Mouse (Mus musculus): ENCODE measurements at regions not wholly inside any gene's neighbourhood (a gene's known extent, or its start where the extent isn't known, plus 50 kb on each side); places are given as distances from the start of the nearest gene placed in this dataset.

DNA sequence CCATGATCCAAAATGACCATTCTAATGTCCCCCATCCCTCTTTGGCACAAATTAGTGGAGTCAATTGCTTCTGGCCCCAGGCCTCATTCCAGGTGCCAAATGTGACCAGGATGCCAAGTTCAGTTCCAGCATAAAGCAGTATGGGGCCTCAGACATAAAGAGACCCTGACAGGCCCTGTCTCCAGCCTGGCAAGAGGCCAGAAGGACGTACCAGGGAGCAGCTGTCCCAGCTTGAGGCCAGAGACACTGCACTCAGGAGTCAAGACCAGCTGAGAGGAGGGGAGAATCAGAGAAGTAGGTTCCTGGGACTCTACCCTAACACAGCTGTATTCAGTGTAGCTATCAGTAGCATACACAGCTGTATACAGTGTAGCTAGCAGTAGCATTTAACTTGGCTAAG, 341.1 kb downstream of the Cdh26 start:
- TF ChIP-seq MAZ (IDR thresholded peaks at IDR 0.05; ENCODE audit: low read depth, low read length) (no peak), CTCF (conservative IDR thresholded peaks at IDR 0.05 in 1 of 2, IDR thresholded peaks at IDR 0.05 in 1 of 2; ENCODE audit: low read depth in 2 of 2, low read length in 2 of 2) (no peak), RAD21 (IDR thresholded peaks at IDR 0.05; ENCODE audit: low read depth, low read length) (no peak), POLR2A (IDR thresholded peaks at IDR 0.05; ENCODE audit: low read depth, low read length) (no peak), MYC (IDR thresholded peaks at IDR 0.05; ENCODE audit: low read depth, low read length) (no peak), SMC3 (IDR thresholded peaks at IDR 0.05; ENCODE audit: low read depth, low read length) (no peak), ZC3H11A (IDR thresholded peaks at IDR 0.05; ENCODE audit: low read depth, low read length) (no peak), TBP (conservative IDR thresholded peaks at IDR 0.05; ENCODE audit: low read depth, low read length) (no peak), JUND (conservative IDR thresholded peaks at IDR 0.05; ENCODE audit: low read depth, low read length) (no peak), NELFE (IDR thresholded peaks at IDR 0.05; ENCODE audit: low read depth, low read length) (no peak), USF1 (IDR thresholded peaks at IDR 0.05; ENCODE audit: low read depth, low read length) (no peak)
